Mouse (Mus musculus): ENCODE measurements around the gene Lhpp. TPM values are rescaled to one million over a fixed set of nuclear protein-coding genes. Genes with fewer than 3 reads are reported as not detected.
A peak's percentile ranks its signal among the peaks of the same experiment; 100 is the strongest.

Lhpp gene
- total and polyA plus RNA-seq, 3 experiments: 0.10 to 0.11 TPM; not detected in 1

- peaks cover 78% of the 10 kb centered on the region for H3K4me1 ChIP-seq (ENCODE audit: insufficient read depth, low read depth, low read length)
- TF ChIP-seq GATA1 (IDR thresholded peaks at IDR 0.05; ENCODE audit: borderline replicate concordance, low read length) (no peak), GATA2 (IDR thresholded peaks at IDR 0.05; ENCODE audit: borderline replicate concordance, low read depth, low read length) (no peak), TAL1 (conservative IDR thresholded peaks at IDR 0.05; ENCODE audit: low read depth, low read length) (no peak), POLR2AphosphoS5 (IDR thresholded peaks at IDR 0.05; ENCODE audit: insufficient replicate concordance, low read depth, low read length) (no peak), CTCF (IDR thresholded peaks at IDR 0.05; ENCODE audit: low read depth, low read length) (no peak)
- H3K36me3 ChIP-seq (replicated peaks): no peaks in the 10 kb centered on the region
- ATAC-seq (ENCODE audit: extremely low read depth, insufficient number of reproducible peaks, low FRiP score, poor library complexity, severe bottlenecking) (no peak), DNase-seq (ENCODE audit: low spot score) (no peak)
- no peak overlapping the region for H3K4me3 ChIP-seq (ENCODE audit: low read depth, low read length)
- peaks cover 5% of the 10 kb centered on the region for H3K27me3 ChIP-seq (ENCODE audit: insufficient read depth, low read length)
- no peaks in the 10 kb centered on the region for H3K9me3 ChIP-seq (replicated peaks)
Observed at GRCm38 (mm10) chr7:132683923-132684322, 73.5 kb downstream of the Lhpp start.

- TF ChIP-seq CTCF (IDR thresholded peaks at IDR 0.05; ENCODE audit: low read depth, low read length) (no peak), TAL1 (conservative IDR thresholded peaks at IDR 0.05; ENCODE audit: low read depth, low read length) (peak; percentile 57)
- peaks cover 2% of the 10 kb centered on the region for H3K27me3 ChIP-seq (ENCODE audit: insufficient read depth, low read length)
- H3K9me3 ChIP-seq (replicated peaks): no peaks in the 10 kb centered on the region
- H3K4me3 ChIP-seq (ENCODE audit: low read depth, low read length): peak overlapping the region; percentile 61; the same call in 1 of the 2 replicates
- ATAC-seq (ENCODE audit: extremely low read depth, insufficient number of reproducible peaks, low FRiP score, poor library complexity, severe bottlenecking) (peak; percentile 95), DNase-seq (ENCODE audit: low spot score) (peak; percentile 71)
- peaks cover 80% of the 10 kb centered on the region for H3K4me1 ChIP-seq (ENCODE audit: insufficient read depth, low read depth, low read length)
- H3K36me3 ChIP-seq (replicated peaks): no peaks in the 10 kb centered on the region
Observed at GRCm38 (mm10) chr7:132686515-132686914, 76.1 kb downstream of the Lhpp start.

GRCm38 (mm10) chr7:132687897-132688296 is 77.5 kb downstream of the Lhpp start:
- TF ChIP-seq CTCF (IDR thresholded peaks at IDR 0.05; ENCODE audit: low read depth, low read length) (no peak), TAL1 (conservative IDR thresholded peaks at IDR 0.05; ENCODE audit: low read depth, low read length) (no peak), GATA2 (IDR thresholded peaks at IDR 0.05; ENCODE audit: borderline replicate concordance, low read depth, low read length) (no peak), POLR2AphosphoS5 (IDR thresholded peaks at IDR 0.05; ENCODE audit: insufficient replicate concordance, low read depth, low read length) (no peak), GATA1 (IDR thresholded peaks at IDR 0.05; ENCODE audit: borderline replicate concordance, low read length) (no peak)
- Histone ChIP-seq H3K27me3 (ENCODE audit: insufficient read depth, low read length) (peaks cover 13% of the 10 kb centered on the region), H3K4me3 (ENCODE audit: low read depth, low read length) (no peak overlapping the region), H3K9me3 (replicated peaks) (no peaks in the 10 kb centered on the region), H3K4me1 (ENCODE audit: insufficient read depth, low read depth, low read length) (peaks cover 72% of the 10 kb centered on the region), H3K36me3 (replicated peaks) (no peaks in the 10 kb centered on the region)
- ATAC-seq (ENCODE audit: extremely low read depth, insufficient number of reproducible peaks, low FRiP score, poor library complexity, severe bottlenecking): no peak
- no peak for DNase-seq (ENCODE audit: low spot score)

- Histone ChIP-seq H3K36me3 (replicated peaks) (no peaks in the 10 kb centered on the region), H3K4me1 (ENCODE audit: insufficient read depth, low read depth, low read length) (peaks cover 64% of the 10 kb centered on the region), H3K9me3 (replicated peaks) (no peaks in the 10 kb centered on the region), H3K4me3 (ENCODE audit: low read depth, low read length) (no peak overlapping the region), H3K27me3 (ENCODE audit: insufficient read depth, low read length) (peaks cover 20% of the 10 kb centered on the region)
- TF ChIP-seq CTCF (IDR thresholded peaks at IDR 0.05; ENCODE audit: low read depth, low read length) (no peak), GATA2 (IDR thresholded peaks at IDR 0.05; ENCODE audit: borderline replicate concordance, low read depth, low read length) (no peak), GATA1 (IDR thresholded peaks at IDR 0.05; ENCODE audit: borderline replicate concordance, low read length) (no peak), TAL1 (conservative IDR thresholded peaks at IDR 0.05; ENCODE audit: low read depth, low read length) (no peak), POLR2AphosphoS5 (IDR thresholded peaks at IDR 0.05; ENCODE audit: insufficient replicate concordance, low read depth, low read length) (no peak)
- no peak for DNase-seq (ENCODE audit: low spot score)
- no peak for ATAC-seq (ENCODE audit: extremely low read depth, insufficient number of reproducible peaks, low FRiP score, poor library complexity, severe bottlenecking)
Observed at GRCm38 (mm10) chr7:132688721-132689120, 78.3 kb downstream of the Lhpp start.

GRCm38 (mm10) chr7:132689722-132690121 is 79.3 kb downstream of the Lhpp start:
- peaks cover 55% of the 10 kb centered on the region for H3K4me1 ChIP-seq (ENCODE audit: insufficient read depth, low read depth, low read length)
- DNase-seq (ENCODE audit: low spot score): no peak

GRCm38 (mm10) chr7:132690716-132691472 is 80.5 kb downstream of the Lhpp start:
- DNase-seq (ENCODE audit: low spot score) (no peak), ATAC-seq (ENCODE audit: extremely low read depth, insufficient number of reproducible peaks, low FRiP score, poor library complexity, severe bottlenecking) (no peak)
- Histone ChIP-seq H3K4me1 (ENCODE audit: insufficient read depth, low read depth, low read length) (peaks cover 48% of the 10 kb centered on the region), H3K36me3 (replicated peaks) (no peaks in the 10 kb centered on the region), H3K4me3 (ENCODE audit: low read depth, low read length) (no peak overlapping the region), H3K9me3 (replicated peaks) (peaks cover 8% of the 10 kb centered on the region), H3K27me3 (ENCODE audit: insufficient read depth, low read length) (peaks cover 28% of the 10 kb centered on the region)
- TF ChIP-seq CTCF (IDR thresholded peaks at IDR 0.05; ENCODE audit: low read depth, low read length) (no peak), POLR2AphosphoS5 (IDR thresholded peaks at IDR 0.05; ENCODE audit: insufficient replicate concordance, low read depth, low read length) (no peak), TAL1 (conservative IDR thresholded peaks at IDR 0.05; ENCODE audit: low read depth, low read length) (no peak), GATA2 (IDR thresholded peaks at IDR 0.05; ENCODE audit: borderline replicate concordance, low read depth, low read length) (no peak), GATA1 (IDR thresholded peaks at IDR 0.05; ENCODE audit: borderline replicate concordance, low read length) (no peak)

More at GRCm38 (mm10) chr7:132689722-132690121, 79.3 kb downstream of the Lhpp start:
- H3K4me3 ChIP-seq (ENCODE audit: low read depth, low read length): no peak overlapping the region
- peaks cover 26% of the 10 kb centered on the region for H3K27me3 ChIP-seq (ENCODE audit: insufficient read depth, low read length)
- TF ChIP-seq GATA1 (IDR thresholded peaks at IDR 0.05; ENCODE audit: borderline replicate concordance, low read length) (no peak), TAL1 (conservative IDR thresholded peaks at IDR 0.05; ENCODE audit: low read depth, low read length) (no peak), POLR2AphosphoS5 (IDR thresholded peaks at IDR 0.05; ENCODE audit: insufficient replicate concordance, low read depth, low read length) (no peak), GATA2 (IDR thresholded peaks at IDR 0.05; ENCODE audit: borderline replicate concordance, low read depth, low read length) (no peak), CTCF (IDR thresholded peaks at IDR 0.05; ENCODE audit: low read depth, low read length) (no peak)
- H3K9me3 ChIP-seq (replicated peaks): peaks cover 4% of the 10 kb centered on the region
- no peaks in the 10 kb centered on the region for H3K36me3 ChIP-seq (replicated peaks)
- no peak for ATAC-seq (ENCODE audit: extremely low read depth, insufficient number of reproducible peaks, low FRiP score, poor library complexity, severe bottlenecking)

Data from G1E (cell line).